Mouse (Mus musculus) bone marrow macrophage, adult 2 months (primary cell): ENCODE results near the gene Perm1.

Source experiments
- CTCF ChIP-seq: IDR thresholded peaks from 2 replicates; pipeline ENCODE4 v1.5.1; 2012; ENCODE audit warnings: low read depth, mild to moderate bottlenecking, low read length, moderate library complexity
- POLR2A ChIP-seq: IDR thresholded peaks from 2 replicates; pipeline ENCODE4 v1.6.1; 2012; ENCODE audit warnings: mild to moderate bottlenecking, low read depth, low read length, borderline replicate concordance

DNA sequence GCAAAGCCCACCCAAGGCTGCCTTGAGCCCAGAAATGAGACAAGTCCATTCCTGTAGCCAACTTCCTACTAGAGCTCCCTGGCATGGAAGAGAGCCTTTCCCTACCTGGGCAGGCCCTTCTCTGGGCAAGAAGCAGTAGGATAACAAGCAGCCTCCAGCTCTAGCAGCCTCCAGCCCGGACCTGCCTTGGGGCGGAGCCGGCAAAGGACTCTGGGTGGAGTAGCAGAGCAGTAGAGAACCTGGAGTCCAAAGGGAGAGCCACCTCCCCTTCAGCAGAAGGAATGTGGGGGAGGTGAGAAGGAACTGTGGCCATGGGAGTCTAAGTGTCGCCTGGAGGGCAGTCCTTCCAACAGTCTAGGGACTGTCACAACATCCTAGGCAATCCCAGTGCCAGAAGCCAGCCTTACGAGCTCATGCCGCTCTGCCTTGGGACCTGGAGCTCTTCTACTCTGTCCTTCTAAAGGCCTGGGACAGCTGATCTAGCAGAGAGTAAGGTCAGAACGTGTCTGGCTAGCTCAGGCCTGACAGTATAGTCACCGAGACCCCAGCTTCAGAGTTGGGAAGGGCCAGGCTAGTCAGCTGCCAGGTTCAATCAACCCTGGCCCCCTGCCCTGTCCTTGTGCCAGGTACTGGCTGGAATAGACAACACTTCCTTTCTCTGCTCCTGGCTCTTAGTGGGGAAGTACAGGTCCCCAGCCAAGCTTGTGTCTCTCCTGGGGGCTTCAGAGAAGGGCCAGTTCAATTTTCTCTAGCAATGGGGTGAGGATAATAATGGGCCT lies 23.1 kb upstream of the Perm1 start:
- TF ChIP-seq CTCF (no peak), POLR2A (no peak)
